Mouse (Mus musculus): ENCODE measurements around the gene Aif1l.

Gene Aif1l

GRCm38 (mm10) chr2:31952236-31952635 lies 2.3 kb downstream of the Aif1l start:
- DNase-seq (ENCODE audit: extremely low read depth, low read depth) = no peak

- no peak for DNase-seq (ENCODE audit: extremely low read depth, low read depth)
These were observed 2.8 kb downstream of the Aif1l start for GRCm38 (mm10) chr2:31952725-31953124.

GRCm38 (mm10) chr2:31953687-31954086 lies 3.7 kb downstream of the Aif1l start:
- DNase-seq (ENCODE audit: extremely low read depth, low read depth) = no peak

GRCm38 (mm10) chr2:31954779-31955181 lies 4.8 kb downstream of the Aif1l start:
- no peak for DNase-seq (ENCODE audit: extremely low read depth, low read depth)

GRCm38 (mm10) chr2:31955686-31956085 lies 5.7 kb downstream of the Aif1l start:
- no peak for DNase-seq (ENCODE audit: extremely low read depth, low read depth)

GRCm38 (mm10) chr2:31957211-31957610 lies 7.3 kb downstream of the Aif1l start:
- no peak for DNase-seq (ENCODE audit: extremely low read depth, low read depth)

GRCm38 (mm10) chr2:31960986-31961385 lies 11.0 kb downstream of the Aif1l start:
- DNase-seq (ENCODE audit: extremely low read depth, low read depth) = no peak

- no peak for DNase-seq (ENCODE audit: extremely low read depth, low read depth)
These were observed 11.9 kb downstream of the Aif1l start for GRCm38 (mm10) chr2:31961791-31962222.

- no peak for DNase-seq (ENCODE audit: extremely low read depth, low read depth)
These were observed 12.7 kb downstream of the Aif1l start for GRCm38 (mm10) chr2:31962501-31963224.

- DNase-seq (ENCODE audit: extremely low read depth, low read depth) = no peak
These were observed 13.6 kb downstream of the Aif1l start for GRCm38 (mm10) chr2:31963491-31963890.

- no peak for DNase-seq (ENCODE audit: extremely low read depth, low read depth)
These were observed 14.3 kb downstream of the Aif1l start for GRCm38 (mm10) chr2:31964191-31964590.

- DNase-seq (ENCODE audit: extremely low read depth, low read depth) = peak; percentile 32
These were observed 15.2 kb downstream of the Aif1l start for GRCm38 (mm10) chr2:31965110-31965509.

GRCm38 (mm10) chr2:31966801-31967200 lies 16.9 kb downstream of the Aif1l start:
- DNase-seq (ENCODE audit: extremely low read depth, low read depth) = no peak

GRCm38 (mm10) chr2:31972589-31972988 lies 22.6 kb downstream of the Aif1l start:
- DNase-seq (ENCODE audit: extremely low read depth, low read depth) = no peak

GRCm38 (mm10) chr2:31974141-31974808 lies 24.3 kb downstream of the Aif1l start, which contains the start of gene Nup214:
Gene Nup214, plus strand, starts transcription at chr2:31974436.
- DNase-seq (ENCODE audit: extremely low read depth, low read depth) = peak; percentile 95

GRCm38 (mm10) chr2:31974809-31975371 lies 25.0 kb downstream of the Aif1l start:
- peak; percentile 38 for DNase-seq (ENCODE audit: extremely low read depth, low read depth)

GRCm38 (mm10) chr2:31987774-31988173 lies 37.8 kb downstream of the Aif1l start:
- DNase-seq (ENCODE audit: extremely low read depth, low read depth) = no peak

- DNase-seq (ENCODE audit: extremely low read depth, low read depth) = no peak
These were observed 41.0 kb downstream of the Aif1l start for GRCm38 (mm10) chr2:31990961-31991360.

- DNase-seq (ENCODE audit: extremely low read depth, low read depth) = no peak
These were observed 45.0 kb downstream of the Aif1l start for GRCm38 (mm10) chr2:31994896-31995295.

- no peak for DNase-seq (ENCODE audit: extremely low read depth, low read depth)
These were observed 46.1 kb downstream of the Aif1l start for GRCm38 (mm10) chr2:31996060-31996459.

GRCm38 (mm10) chr2:31997539-31997938 lies 47.6 kb downstream of the Aif1l start:
- no peak for DNase-seq (ENCODE audit: extremely low read depth, low read depth)

- DNase-seq (ENCODE audit: extremely low read depth, low read depth) = peak; percentile 7
These were observed 48.5 kb downstream of the Aif1l start for GRCm38 (mm10) chr2:31998443-31998842.

All from MEL-GATA-1-ER (cell line).